Mouse (Mus musculus): Measurements from ENCODE around the gene Vkorc1. TPM values are rescaled to one million over a fixed set of nuclear protein-coding genes. Genes with fewer than 3 reads are reported as not detected.

Gene Vkorc1
- polyA plus RNA-seq, 1 experiment from 2014 or later, result 95.9 TPM

DNA sequence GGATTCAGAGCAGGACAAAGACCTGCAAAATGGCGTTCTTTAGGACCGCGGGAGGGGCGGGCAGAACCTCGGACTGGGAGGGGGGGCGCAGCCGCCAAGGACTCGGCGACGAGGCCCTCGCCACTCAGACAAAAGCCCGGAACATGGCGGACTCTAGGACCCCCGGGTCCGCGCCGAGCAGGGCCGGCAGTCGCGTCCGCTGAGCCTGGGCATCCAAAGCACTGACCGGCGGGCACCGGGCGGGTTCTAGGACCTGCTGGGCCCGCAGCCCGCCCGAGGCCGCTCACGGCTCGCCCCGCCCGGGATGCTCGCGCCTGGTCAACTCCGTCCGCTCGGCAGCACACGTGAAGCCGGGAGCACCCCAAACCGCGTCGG is 19.8 kb downstream of the Vkorc1 start:
- Histone ChIP-seq H3K9ac (peak overlapping the region; percentile 96), H3K36me3 (peaks cover 25% of the 10 kb centered on the region), H3K4me1 (replicated peaks) (peaks cover 25% of the 10 kb centered on the region), H3K27me3 (no peaks in the 10 kb centered on the region), H3K27ac (peak overlapping the region; percentile 99), H3K9me3 (replicated peaks) (no peaks in the 10 kb centered on the region), H3K4me3 (peak overlapping the region; percentile 88), H3K4me2 (peak overlapping the region; percentile 86)
- under 1% methylated on average over 43 of the region's 43 CpGs for WGBS
- peak; percentile 95 for ATAC-seq (replicated peaks; ENCODE audit: insufficient number of reproducible peaks, insufficient read depth, low FRiP score, low read depth)

DNA sequence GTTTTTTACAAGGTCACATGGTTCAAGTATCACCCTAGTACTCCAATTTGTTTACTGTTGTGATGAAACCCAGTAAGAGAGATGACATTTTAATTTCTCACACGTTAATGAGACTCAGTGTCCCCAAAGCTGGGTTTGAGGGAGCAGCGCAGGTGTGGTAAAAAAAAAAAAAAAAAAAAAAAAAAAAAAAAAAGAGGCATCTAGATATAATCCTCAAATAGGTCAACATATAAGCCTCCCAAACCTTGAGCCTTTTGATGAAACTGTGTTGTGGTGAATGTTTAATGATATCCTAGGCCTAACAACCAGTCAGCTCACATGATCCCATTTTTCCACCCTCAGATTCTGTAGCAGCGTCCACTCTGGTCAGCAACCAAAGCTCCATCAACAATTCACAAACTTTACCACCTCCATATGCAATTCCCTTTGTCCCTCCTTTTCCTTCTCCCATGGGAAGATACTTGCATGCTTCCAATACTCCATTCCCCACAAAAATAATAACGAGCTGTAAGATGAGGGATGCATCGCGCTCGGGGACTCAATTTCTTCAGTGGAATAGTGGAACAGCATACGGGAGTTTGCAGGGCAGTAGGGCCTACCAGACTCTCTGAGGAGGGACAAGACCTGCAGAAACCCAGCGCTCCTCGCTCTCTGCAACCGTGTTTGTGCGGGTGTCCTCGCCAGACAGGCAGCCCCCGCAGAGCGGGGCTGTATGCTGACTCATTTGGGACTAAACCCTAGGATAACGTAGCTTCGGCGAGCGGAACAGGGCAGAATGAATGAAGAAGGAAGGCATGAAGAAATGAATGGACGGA is 20.4 kb downstream of the Vkorc1 start:
- Histone ChIP-seq H3K4me2 (peak overlapping the region; percentile 86), H3K4me3 (peak overlapping the region; percentile 88), H3K9me3 (replicated peaks) (no peaks in the 10 kb centered on the region), H3K9ac (peak overlapping the region; percentile 96), H3K36me3 (peaks cover 19% of the 10 kb centered on the region), H3K27ac (peak overlapping the region; percentile 99), H3K4me1 (replicated peaks) (peaks cover 25% of the 10 kb centered on the region), H3K27me3 (no peaks in the 10 kb centered on the region)
- WGBS, result 3% methylated on average over 20 of the region's 20 CpGs
- no peak; the same call in 1 of the 2 replicates for ATAC-seq (replicated peaks; ENCODE audit: insufficient number of reproducible peaks, insufficient read depth, low FRiP score, low read depth)

DNA sequence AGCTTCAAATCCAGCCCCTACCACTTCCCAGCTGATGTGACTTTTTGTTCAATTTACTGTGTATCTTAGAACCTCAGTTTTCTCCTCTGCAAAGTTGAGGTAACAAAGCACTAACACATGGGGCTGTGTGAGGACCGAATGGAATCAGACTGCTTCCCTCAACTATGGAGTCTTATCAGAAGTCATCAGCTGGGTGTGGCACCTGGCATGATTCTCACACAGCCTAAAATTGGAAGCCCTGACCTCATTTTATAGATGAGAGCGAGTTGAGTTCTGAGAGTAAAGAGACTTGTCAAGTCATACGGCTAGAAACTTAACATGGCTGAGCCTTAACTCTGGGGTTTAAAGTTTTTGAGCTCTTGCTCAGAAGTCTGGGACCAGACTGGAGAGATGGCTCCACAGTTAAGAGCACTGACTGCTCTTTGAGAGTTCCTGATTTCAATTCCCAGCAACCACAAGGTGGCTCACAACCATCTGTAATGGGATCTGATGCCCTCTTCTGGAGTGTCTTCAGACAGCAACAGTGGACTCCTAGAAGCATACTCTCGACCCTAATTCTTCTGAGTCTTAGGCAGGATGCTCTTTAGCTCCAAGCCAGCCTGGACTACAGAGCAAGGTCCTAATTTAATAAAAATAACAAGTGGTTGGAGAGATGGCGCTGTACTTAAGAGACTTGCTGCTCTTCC is 25.1 kb downstream of the Vkorc1 start:
- 81% methylated on average over 5 of the region's 5 CpGs for WGBS
- H3K4me1 ChIP-seq (replicated peaks), result peaks cover 25% of the 10 kb centered on the region
- no peaks in the 10 kb centered on the region for H3K9me3 ChIP-seq (replicated peaks)
- no peak for ATAC-seq (replicated peaks; ENCODE audit: insufficient number of reproducible peaks, insufficient read depth, low FRiP score, low read depth)
- no peak overlapping the region for H3K9ac ChIP-seq
- H3K4me3 ChIP-seq, result no peak overlapping the region
- H3K27ac ChIP-seq, result no peak overlapping the region
- no peaks in the 10 kb centered on the region for H3K27me3 ChIP-seq
- H3K36me3 ChIP-seq, result peaks cover 24% of the 10 kb centered on the region
- no peak overlapping the region for H3K4me2 ChIP-seq

DNA sequence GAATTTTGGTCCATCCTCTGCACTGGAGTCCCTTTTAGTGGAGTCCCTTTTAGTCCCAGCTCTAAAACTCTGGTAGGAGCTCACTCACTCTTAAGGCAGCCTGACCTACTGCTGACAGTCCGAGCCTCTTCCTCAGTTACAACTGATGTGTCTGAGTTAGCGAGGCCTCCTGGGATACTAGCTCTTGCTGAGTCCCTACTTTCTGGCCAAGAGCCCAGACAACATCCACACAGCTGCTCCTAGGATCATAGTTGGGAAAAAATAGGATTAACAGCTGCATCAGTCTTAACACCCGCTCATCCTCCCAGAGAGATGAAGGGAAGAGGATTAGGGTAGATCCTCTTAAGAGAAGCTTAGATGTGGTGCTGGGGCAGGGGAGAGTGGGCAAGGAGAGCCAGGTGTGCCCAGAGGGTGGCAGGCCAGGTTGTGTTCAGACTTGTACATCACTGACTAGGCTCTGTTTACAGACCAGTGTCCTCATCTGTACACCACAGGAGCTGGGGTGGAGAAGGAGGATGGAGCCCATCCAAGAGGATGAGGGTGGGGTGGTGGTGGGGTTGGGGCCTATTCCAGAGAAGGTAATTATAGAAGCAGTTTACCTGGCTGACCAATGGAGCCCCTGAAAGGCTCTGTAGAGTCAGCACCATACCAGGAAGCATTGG is 26.1 kb downstream of the Vkorc1 start:
- 56% methylated on average over 3 of the region's 3 CpGs for WGBS
- no peak overlapping the region for H3K4me2 ChIP-seq
- H3K9ac ChIP-seq, result no peak overlapping the region
- H3K36me3 ChIP-seq, result peaks cover 24% of the 10 kb centered on the region
- peaks cover 17% of the 10 kb centered on the region for H3K4me1 ChIP-seq (replicated peaks)
- ATAC-seq (replicated peaks; ENCODE audit: insufficient number of reproducible peaks, insufficient read depth, low FRiP score, low read depth), result 0 out of 2 replicates have a peak, but pooled peaks have one; percentile 43
- H3K9me3 ChIP-seq (replicated peaks), result no peaks in the 10 kb centered on the region
- H3K27ac ChIP-seq, result peak overlapping the region; percentile 31; the same call in 1 of the 2 replicates
- H3K27me3 ChIP-seq, result no peaks in the 10 kb centered on the region
- no peak overlapping the region for H3K4me3 ChIP-seq

DNA sequence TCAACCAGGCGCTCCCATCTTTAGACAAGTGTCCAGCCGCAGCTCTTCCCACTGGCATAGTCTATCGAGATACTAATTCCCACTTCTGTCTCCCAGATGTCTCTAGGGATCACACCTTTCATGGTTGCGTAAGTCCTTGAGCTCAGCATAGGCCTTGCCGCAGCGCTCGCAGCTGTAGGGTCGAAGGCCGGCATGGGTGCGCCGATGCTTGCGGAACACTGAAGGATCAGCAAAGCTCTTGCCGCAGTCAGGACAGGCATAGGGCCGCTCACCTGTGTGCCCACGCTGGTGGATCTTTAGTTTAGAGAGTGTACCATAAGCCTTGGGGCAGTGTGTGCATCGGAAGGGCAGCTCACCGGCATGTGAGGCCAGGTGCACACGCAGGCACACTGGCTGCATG is 27.8 kb downstream of the Vkorc1 start:
- no peaks in the 10 kb centered on the region for H3K9me3 ChIP-seq (replicated peaks)
- WGBS, result 95% methylated on average over 18 of the region's 18 CpGs
- peaks cover 24% of the 10 kb centered on the region for H3K36me3 ChIP-seq
- no peaks in the 10 kb centered on the region for H3K27me3 ChIP-seq
- peaks cover 10% of the 10 kb centered on the region for H3K4me1 ChIP-seq (replicated peaks)
- H3K4me2 ChIP-seq, result no peak overlapping the region
- no peak overlapping the region for H3K4me3 ChIP-seq
- no peak for ATAC-seq (replicated peaks; ENCODE audit: insufficient number of reproducible peaks, insufficient read depth, low FRiP score, low read depth)
- no peak overlapping the region for H3K9ac ChIP-seq
- no peak overlapping the region for H3K27ac ChIP-seq

DNA sequence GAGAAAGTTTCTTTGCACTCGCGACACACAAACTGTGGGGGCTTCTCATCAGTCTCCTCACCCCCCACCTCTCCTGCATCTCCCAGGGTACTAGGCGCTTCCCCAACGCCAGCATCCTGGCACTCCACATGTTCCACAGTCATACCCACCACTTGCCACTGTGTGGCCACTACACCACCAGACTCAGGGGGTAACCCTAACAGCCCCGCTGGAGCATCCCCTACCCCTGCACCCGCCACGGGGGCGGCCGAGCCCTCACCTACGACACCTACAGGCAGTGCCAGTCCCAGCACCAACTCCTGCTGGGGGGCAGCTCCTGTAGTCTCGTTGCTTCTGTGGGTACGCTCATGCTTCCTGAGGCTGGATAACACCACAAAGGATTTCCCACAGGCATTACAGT is 29.0 kb downstream of the Vkorc1 start:
- Histone ChIP-seq H3K27ac (no peak overlapping the region), H3K4me3 (no peak overlapping the region), H3K4me2 (no peak overlapping the region), H3K27me3 (no peaks in the 10 kb centered on the region), H3K4me1 (replicated peaks) (peaks cover 10% of the 10 kb centered on the region), H3K36me3 (peaks cover 24% of the 10 kb centered on the region), H3K9ac (no peak overlapping the region), H3K9me3 (replicated peaks) (no peaks in the 10 kb centered on the region)
- ATAC-seq (replicated peaks; ENCODE audit: insufficient number of reproducible peaks, insufficient read depth, low FRiP score, low read depth), result no peak
- 93% methylated on average over 12 of the region's 12 CpGs for WGBS

DNA sequence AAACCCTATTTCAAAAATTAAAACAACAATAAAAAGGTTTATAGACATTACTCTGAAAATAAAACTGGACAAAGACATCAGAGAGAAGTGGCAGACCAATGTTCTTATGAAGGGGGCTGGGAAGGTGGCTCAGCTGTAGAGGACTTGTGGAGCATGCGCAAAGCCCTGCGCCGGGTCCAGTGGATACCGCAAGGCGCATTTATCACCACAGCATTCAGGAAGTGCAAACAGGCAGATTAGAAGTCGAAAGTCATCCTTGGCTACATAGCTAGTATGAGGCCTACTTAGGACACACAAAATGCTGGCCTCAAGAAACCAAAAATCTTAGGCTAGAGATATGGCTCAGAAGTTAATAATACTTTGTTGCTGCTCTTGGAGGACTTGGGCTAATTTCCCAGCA is 37.2 kb downstream of the Vkorc1 start:
- no peak overlapping the region for H3K4me3 ChIP-seq
- no peak for ATAC-seq (replicated peaks; ENCODE audit: insufficient number of reproducible peaks, insufficient read depth, low FRiP score, low read depth)
- no peak overlapping the region for H3K9ac ChIP-seq
- H3K27me3 ChIP-seq, result no peaks in the 10 kb centered on the region
- no peaks in the 10 kb centered on the region for H3K9me3 ChIP-seq (replicated peaks)
- H3K4me1 ChIP-seq (replicated peaks), result no peaks in the 10 kb centered on the region
- H3K4me2 ChIP-seq, result no peak overlapping the region
- no peaks in the 10 kb centered on the region for H3K36me3 ChIP-seq
- no peak overlapping the region for H3K27ac ChIP-seq
- 83% methylated on average over 6 of the region's 6 CpGs for WGBS

DNA sequence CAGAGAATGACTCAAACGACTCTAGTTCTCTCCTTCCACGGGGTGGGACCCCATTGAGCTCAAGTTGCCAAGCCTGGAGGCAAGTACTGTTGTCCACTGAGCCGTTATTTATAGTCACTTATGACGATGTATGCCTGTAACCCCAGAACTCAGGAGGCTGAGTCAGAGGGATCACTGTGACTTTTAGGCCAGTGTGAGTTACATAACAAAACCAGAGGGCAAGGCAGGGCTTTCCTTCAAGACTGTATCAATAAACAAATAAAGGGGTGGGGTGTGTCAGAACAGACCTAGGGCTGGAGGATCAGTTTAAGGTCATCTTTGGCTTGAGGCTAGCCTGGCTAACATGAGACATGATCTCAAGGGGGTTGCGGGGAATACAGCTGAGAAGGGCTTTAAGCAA is 44.5 kb downstream of the Vkorc1 start:
- Histone ChIP-seq H3K9ac (no peak overlapping the region), H3K4me1 (replicated peaks) (0 out of 2 replicates have a peak, but pooled peaks cover 4% of the 10 kb centered on the region), H3K9me3 (replicated peaks) (no peaks in the 10 kb centered on the region), H3K4me2 (no peak overlapping the region), H3K4me3 (no peak overlapping the region), H3K27me3 (no peaks in the 10 kb centered on the region), H3K36me3 (peaks cover 23% of the 10 kb centered on the region), H3K27ac (no peak overlapping the region)
- ATAC-seq (replicated peaks; ENCODE audit: insufficient number of reproducible peaks, insufficient read depth, low FRiP score, low read depth), result no peak
- 56% methylated on average over 5 of the region's 5 CpGs for WGBS

DNA sequence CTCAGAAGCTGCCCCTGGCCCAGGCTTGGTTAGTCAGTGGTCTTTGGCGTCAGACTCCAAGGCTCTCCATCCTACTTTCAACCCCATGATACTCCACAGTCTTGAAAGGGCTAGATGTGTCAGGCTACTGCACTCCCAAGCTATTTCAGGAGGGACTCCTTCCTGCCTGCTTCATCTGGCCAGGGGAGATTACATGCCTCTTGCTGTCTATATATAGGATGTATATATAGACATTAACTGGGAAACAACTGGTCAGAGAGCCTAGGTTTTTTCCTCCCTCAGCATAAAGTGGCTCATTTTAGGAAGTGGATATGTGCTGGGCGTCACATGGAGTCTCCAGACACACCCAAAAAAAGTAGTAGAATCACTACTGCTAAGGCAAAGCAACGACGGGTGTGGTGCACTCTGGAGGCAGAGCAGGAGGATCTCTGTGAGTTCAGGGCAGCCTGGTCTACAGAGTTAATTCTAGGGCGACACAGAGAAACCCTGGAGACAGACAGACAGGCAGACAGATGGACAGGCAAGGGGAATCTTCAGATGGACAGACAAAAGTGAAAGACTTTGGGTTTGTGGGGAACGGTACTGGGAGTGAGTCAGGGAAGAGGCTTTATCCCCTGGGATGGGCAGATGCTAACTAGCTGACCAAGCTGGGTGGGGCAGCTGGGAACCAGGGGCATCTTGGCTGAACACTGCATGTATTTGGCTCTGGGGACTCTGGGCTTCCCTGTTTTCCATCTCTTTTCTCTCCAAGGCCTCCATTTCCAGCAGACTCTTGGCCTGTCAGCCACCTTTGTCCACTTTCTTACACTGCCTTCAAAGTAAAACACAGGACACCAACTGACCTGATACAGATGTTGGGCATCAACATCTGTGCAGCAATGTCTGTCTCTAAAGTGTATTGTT is 45.2 kb downstream of the Vkorc1 start:
- H3K4me1 ChIP-seq (replicated peaks), result 0 out of 2 replicates have a peak, but pooled peaks cover 4% of the 10 kb centered on the region
- H3K27ac ChIP-seq, result no peak overlapping the region
- no peaks in the 10 kb centered on the region for H3K27me3 ChIP-seq
- H3K4me3 ChIP-seq, result no peak overlapping the region
- ATAC-seq (replicated peaks; ENCODE audit: insufficient number of reproducible peaks, insufficient read depth, low FRiP score, low read depth), result no peak
- no peak overlapping the region for H3K4me2 ChIP-seq
- no peak overlapping the region for H3K9ac ChIP-seq
- H3K9me3 ChIP-seq (replicated peaks), result no peaks in the 10 kb centered on the region
- 70% methylated on average over 6 of the region's 6 CpGs for WGBS
- H3K36me3 ChIP-seq, result peaks cover 24% of the 10 kb centered on the region

Data from heart, embryonic 15.5 days (tissue).